Mouse (Mus musculus): ENCODE data around the gene Clec2l. TPM values are rescaled to one million over a fixed set of nuclear protein-coding genes. Genes with fewer than 3 reads are reported as not detected.

The Clec2l gene
- polyA plus RNA-seq, 2 experiments = 6.3 to 16.1 TPM

GRCm38 (mm10) chr6:38692556-38692955 lies 29.7 kb downstream of the Clec2l start:
- no peak for TF ChIP-seq POLR2A (IDR thresholded peaks at IDR 0.05; ENCODE audit: borderline replicate concordance, extremely low read depth, insufficient read depth, insufficient read length)
- Histone ChIP-seq H3K4me3 (replicated peaks; ENCODE audit: low read length) (no peak overlapping the region), H3K4me2 (replicated peaks; ENCODE audit: low read depth, low read length, severe bottlenecking) (no peak overlapping the region), H3K36me3 (ENCODE audit: control insufficient read depth, insufficient read depth, low read length) (peaks cover 32% of the 10 kb centered on the region), H3K4me1 (ENCODE audit: control insufficient read depth, insufficient read depth, low read length) (no peaks in the 10 kb centered on the region), H3K9ac (ENCODE audit: low read depth, low read length, severe bottlenecking) (no peak overlapping the region), H3K27ac (replicated peaks; ENCODE audit: low read depth, low read length) (no peak overlapping the region), H3K9me3 (ENCODE audit: control insufficient read depth, low read length) (no peaks in the 10 kb centered on the region), H3K27me3 (ENCODE audit: control insufficient read depth, insufficient read depth, low read length) (no peaks in the 10 kb centered on the region)
- ATAC-seq (ENCODE audit: low FRiP score, low read depth) (no peak), DNase-seq (ENCODE audit: low spot score) (no peak)
- 88% methylated on average over 6 of the region's 6 CpGs for WGBS

GRCm38 (mm10) chr6:38695380-38696054 lies 32.6 kb downstream of the Clec2l start:
- WGBS = 31% methylated on average over 9 of the region's 9 CpGs
- no peaks in the 10 kb centered on the region for H3K27me3 ChIP-seq (ENCODE audit: control insufficient read depth, insufficient read depth, low read length)
- no peaks in the 10 kb centered on the region for H3K9me3 ChIP-seq (ENCODE audit: control insufficient read depth, low read length)
- no peak overlapping the region for H3K27ac ChIP-seq (replicated peaks; ENCODE audit: low read depth, low read length)
- DNase-seq (ENCODE audit: low spot score) (peak; percentile 94), ATAC-seq (ENCODE audit: low FRiP score, low read depth) (peak; percentile 45; the same call in 1 of the 2 replicates)
- no peak overlapping the region for H3K9ac ChIP-seq (ENCODE audit: low read depth, low read length, severe bottlenecking)
- no peaks in the 10 kb centered on the region for H3K4me1 ChIP-seq (ENCODE audit: control insufficient read depth, insufficient read depth, low read length)
- H3K36me3 ChIP-seq (ENCODE audit: control insufficient read depth, insufficient read depth, low read length) = peaks cover 55% of the 10 kb centered on the region
- TF ChIP-seq POLR2A (IDR thresholded peaks at IDR 0.05; ENCODE audit: borderline replicate concordance, extremely low read depth, insufficient read depth, insufficient read length) = no peak
- H3K4me3 ChIP-seq (replicated peaks; ENCODE audit: low read length) = no peak overlapping the region
- H3K4me2 ChIP-seq (replicated peaks; ENCODE audit: low read depth, low read length, severe bottlenecking) = no peak overlapping the region

- no peaks in the 10 kb centered on the region for H3K9me3 ChIP-seq (ENCODE audit: control insufficient read depth, low read length)
- H3K9ac ChIP-seq (ENCODE audit: low read depth, low read length, severe bottlenecking) = no peak overlapping the region
- no peaks in the 10 kb centered on the region for H3K27me3 ChIP-seq (ENCODE audit: control insufficient read depth, insufficient read depth, low read length)
- H3K36me3 ChIP-seq (ENCODE audit: control insufficient read depth, insufficient read depth, low read length) = peaks cover 62% of the 10 kb centered on the region
- H3K27ac ChIP-seq (replicated peaks; ENCODE audit: low read depth, low read length) = no peak overlapping the region
- ATAC-seq (ENCODE audit: low FRiP score, low read depth) (no peak), DNase-seq (ENCODE audit: low spot score) (no peak)
- WGBS = 90% methylated on average over 9 of the region's 9 CpGs
- no peak overlapping the region for H3K4me2 ChIP-seq (replicated peaks; ENCODE audit: low read depth, low read length, severe bottlenecking)
- no peak for TF ChIP-seq POLR2A (IDR thresholded peaks at IDR 0.05; ENCODE audit: borderline replicate concordance, extremely low read depth, insufficient read depth, insufficient read length)
- no peak overlapping the region for H3K4me3 ChIP-seq (replicated peaks; ENCODE audit: low read length)
- H3K4me1 ChIP-seq (ENCODE audit: control insufficient read depth, insufficient read depth, low read length) = no peaks in the 10 kb centered on the region
Measured at GRCm38 (mm10) chr6:38696570-38696969, 33.7 kb downstream of the Clec2l start.

GRCm38 (mm10) chr6:38698233-38698889 lies 35.5 kb downstream of the Clec2l start:
- WGBS = 95% methylated on average over 18 of the region's 18 CpGs
- H3K4me2 ChIP-seq (replicated peaks; ENCODE audit: low read depth, low read length, severe bottlenecking) = no peak overlapping the region
- no peak for DNase-seq (ENCODE audit: low spot score)
- H3K4me1 ChIP-seq (ENCODE audit: control insufficient read depth, insufficient read depth, low read length) = no peaks in the 10 kb centered on the region
- no peaks in the 10 kb centered on the region for H3K27me3 ChIP-seq (ENCODE audit: control insufficient read depth, insufficient read depth, low read length)
- H3K27ac ChIP-seq (replicated peaks; ENCODE audit: low read depth, low read length) = no peak overlapping the region
- no peaks in the 10 kb centered on the region for H3K9me3 ChIP-seq (ENCODE audit: control insufficient read depth, low read length)
- H3K36me3 ChIP-seq (ENCODE audit: control insufficient read depth, insufficient read depth, low read length) = peaks cover 80% of the 10 kb centered on the region
- ATAC-seq (ENCODE audit: low FRiP score, low read depth) = no peak
- H3K4me3 ChIP-seq (replicated peaks; ENCODE audit: low read length) = no peak overlapping the region
- TF ChIP-seq POLR2A (IDR thresholded peaks at IDR 0.05; ENCODE audit: borderline replicate concordance, extremely low read depth, insufficient read depth, insufficient read length) = no peak
- H3K9ac ChIP-seq (ENCODE audit: low read depth, low read length, severe bottlenecking) = no peak overlapping the region

GRCm38 (mm10) chr6:38701421-38701820 lies 38.6 kb downstream of the Clec2l start:
- Histone ChIP-seq H3K4me3 (replicated peaks; ENCODE audit: low read length) (no peak overlapping the region), H3K4me1 (ENCODE audit: control insufficient read depth, insufficient read depth, low read length) (no peaks in the 10 kb centered on the region), H3K27ac (replicated peaks; ENCODE audit: low read depth, low read length) (no peak overlapping the region), H3K9ac (ENCODE audit: low read depth, low read length, severe bottlenecking) (no peak overlapping the region), H3K9me3 (ENCODE audit: control insufficient read depth, low read length) (no peaks in the 10 kb centered on the region), H3K36me3 (ENCODE audit: control insufficient read depth, insufficient read depth, low read length) (peaks cover 69% of the 10 kb centered on the region), H3K4me2 (replicated peaks; ENCODE audit: low read depth, low read length, severe bottlenecking) (no peak overlapping the region), H3K27me3 (ENCODE audit: control insufficient read depth, insufficient read depth, low read length) (no peaks in the 10 kb centered on the region)
- WGBS = 76% methylated on average over 2 of the region's 2 CpGs
- ATAC-seq (ENCODE audit: low FRiP score, low read depth) (no peak), DNase-seq (ENCODE audit: low spot score) (no peak)
- TF ChIP-seq POLR2A (IDR thresholded peaks at IDR 0.05; ENCODE audit: borderline replicate concordance, extremely low read depth, insufficient read depth, insufficient read length) = no peak

Data from limb, embryonic 14.5 days (tissue).